Mouse (Mus musculus) ES-E14 (cell line): Measurements from ENCODE around the gene Rab11a.

Experiments
- CHD2 ChIP-seq: IDR thresholded peaks from 2 replicates; pipeline ENCODE4 v1.6.1; 2014; ENCODE audit warnings: mild to moderate bottlenecking, low read depth, low read length, inconsistent platforms
- HCFC1 ChIP-seq: IDR thresholded peaks from 2 replicates; pipeline ENCODE4 v1.6.1; 2012; ENCODE audit warnings: low read length, inconsistent platforms, borderline replicate concordance; ENCODE audit not compliant: insufficient read depth
- MAFK ChIP-seq: IDR thresholded peaks from 2 replicates; pipeline ENCODE4 v1.6.1; 2014; ENCODE audit warnings: mild to moderate bottlenecking, low read depth, low read length, inconsistent platforms; ENCODE audit not compliant: insufficient read depth
- ZC3H11A ChIP-seq: IDR thresholded peaks from 2 replicates; pipeline ENCODE4 v1.6.1; 2012; ENCODE audit warnings: low read depth, mild to moderate bottlenecking, inconsistent platforms, low read length, borderline replicate concordance

DNA sequence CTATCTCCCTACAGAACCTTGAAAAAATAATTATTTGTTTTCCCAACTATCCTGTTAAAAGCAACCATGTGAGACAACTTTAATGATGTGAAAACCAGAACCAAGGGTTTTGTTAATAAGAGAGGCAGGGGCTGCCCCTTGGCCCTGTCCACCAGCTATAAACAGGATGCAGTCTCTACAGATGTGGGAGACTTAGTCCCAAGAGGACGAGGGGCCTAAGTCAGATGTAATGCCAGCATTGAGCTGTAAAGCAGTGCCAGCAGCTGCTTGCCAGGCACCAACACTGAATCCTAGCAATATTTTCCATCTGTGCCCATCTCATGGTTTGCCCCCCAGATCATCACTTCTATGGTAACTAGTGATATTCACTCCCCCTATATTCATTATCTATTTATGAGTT, 4.9 kb upstream of the Rab11a start:
- TF ChIP-seq CHD2 (no peak), MAFK (no peak), ZC3H11A (no peak), HCFC1 (no peak)
